Mouse (Mus musculus) CH12.LX (cell line): ENCODE results near the gene Gfpt1. TPM values are rescaled to one million over a fixed set of nuclear protein-coding genes. Genes with fewer than 3 reads are reported as not detected.
A peak's percentile ranks its signal among the peaks of the same experiment; 100 is the strongest.

Source experiments
- DNase-seq: peaks from one replicate; pipeline ENCODE4 v3.0.0-alpha.2; 2013; ENCODE audit errors: extremely low read depth
- H3K27ac ChIP-seq: 2 replicates; pipeline ENCODE4 v1.5.1; 2012; ENCODE audit warnings: low read depth, mild to moderate bottlenecking, control low read depth, moderate library complexity; ENCODE audit not compliant: insufficient read depth
- H3K27me3 ChIP-seq: replicated peaks from 2 replicates; pipeline ENCODE3; 2012; ENCODE audit warnings: inconsistent platforms
- H3K36me3 ChIP-seq, 2 experiments: replicated peaks in 1 of 2; 2 replicates each; pipeline versions ENCODE3 to v1.6.1; 2012; ENCODE audit warnings: inconsistent platforms in 1 of 2, low read length in 1 of 2, mild to moderate bottlenecking in 1 of 2, mixed read lengths in 1 of 2, moderate library complexity in 1 of 2; ENCODE audit not compliant: control insufficient read depth in 1 of 2, insufficient read depth in 1 of 2
- H3K4me1 ChIP-seq, 2 experiments: 2 replicates each; pipeline ENCODE4 v1.6.1; 2012; ENCODE audit warnings: inconsistent platforms in 1 of 2, moderate library complexity in 1 of 2; ENCODE audit not compliant: insufficient read depth in 2 of 2, control insufficient read depth in 1 of 2
- H3K4me2 ChIP-seq: 2 replicates; pipeline ENCODE4 v1.6.1; 2012; ENCODE audit warnings: low read depth, mild to moderate bottlenecking, control low read depth; ENCODE audit not compliant: poor library complexity, insufficient read depth, severe bottlenecking
- H3K4me3 ChIP-seq, 3 experiments: fragments of 150-350 bp in 1 of 3; sonication (generic) in 1 of 3; replicated peaks in 1 of 3; 2 replicates each; pipeline versions ENCODE3 to v1.5.1; 2011 to 2012; ENCODE audit warnings: low read depth in 2 of 3, low read length in 2 of 3, mild to moderate bottlenecking in 2 of 3, moderate library complexity in 2 of 3, control low read depth in 1 of 3, improper control_type of control experiment in 1 of 3, inconsistent platforms in 1 of 3, mixed read lengths in 1 of 3; ENCODE audit not compliant: poor library complexity in 1 of 3
- H3K79me2 ChIP-seq: replicated peaks from 2 replicates; pipeline ENCODE4 v1.6.1; 2012; ENCODE audit warnings: mild to moderate bottlenecking, moderate library complexity; ENCODE audit not compliant: control insufficient read depth, poor library complexity, insufficient read depth, severe bottlenecking; ENCODE audit errors: extremely low read depth
- H3K9ac ChIP-seq: 2 replicates; pipeline ENCODE4 v1.6.1; 2012; ENCODE audit warnings: low read depth, mild to moderate bottlenecking, control low read depth, moderate library complexity; ENCODE audit not compliant: insufficient read depth
- H3K9me3 ChIP-seq: replicated peaks from 2 replicates; pipeline ENCODE3; 2012; ENCODE audit warnings: low read length, inconsistent platforms, mixed read lengths
- E2F4 ChIP-seq: IDR thresholded peaks from 2 replicates; pipeline ENCODE4 v1.6.1; 2011; ENCODE audit warnings: low read depth, low read length, improper control_type of control experiment; ENCODE audit not compliant: insufficient replicate concordance
- ELF1 ChIP-seq: IDR thresholded peaks from 2 replicates; pipeline ENCODE4 v1.6.1; 2014; ENCODE audit warnings: low read depth, mild to moderate bottlenecking, inconsistent platforms, low read length, improper control_type of control experiment
- EP300 ChIP-seq: IDR thresholded peaks from 2 replicates; pipeline ENCODE4 v1.6.1; 2011; ENCODE audit warnings: low read length, improper control_type of control experiment
- GABPA ChIP-seq: IDR thresholded peaks from 2 replicates; pipeline ENCODE4 v1.6.1; 2012; ENCODE audit warnings: low read depth, low read length, improper control_type of control experiment, inconsistent platforms; ENCODE audit not compliant: insufficient replicate concordance
- JUN ChIP-seq: IDR thresholded peaks from 2 replicates; pipeline ENCODE4 v1.6.1; 2011; ENCODE audit warnings: low read depth, mild to moderate bottlenecking, low read length, improper control_type of control experiment, moderate library complexity; ENCODE audit not compliant: insufficient read depth
- KAT2A ChIP-seq: IDR thresholded peaks from 2 replicates; pipeline ENCODE4 v1.6.1; 2012; ENCODE audit warnings: low read length, improper control_type of control experiment, inconsistent platforms; ENCODE audit not compliant: insufficient replicate concordance
- MAFK ChIP-seq: IDR thresholded peaks from 2 replicates; pipeline ENCODE4 v1.6.1; 2011; ENCODE audit warnings: low read length, improper control_type of control experiment; ENCODE audit not compliant: insufficient replicate concordance
- MEF2A ChIP-seq: IDR thresholded peaks from 2 replicates; pipeline ENCODE4 v1.6.1; 2014; ENCODE audit warnings: low read depth, mild to moderate bottlenecking, inconsistent platforms, low read length, improper control_type of control experiment, borderline replicate concordance
- NELFE ChIP-seq: IDR thresholded peaks from 2 replicates; pipeline ENCODE4 v1.6.1; 2011; ENCODE audit warnings: low read depth, low read length, improper control_type of control experiment
- NRF1 ChIP-seq: IDR thresholded peaks from 2 replicates; pipeline ENCODE4 v1.6.1; 2014; ENCODE audit warnings: low read depth, mild to moderate bottlenecking, inconsistent platforms, low read length, improper control_type of control experiment, moderate library complexity
- POLR2A ChIP-seq: IDR thresholded peaks from 2 replicates; pipeline ENCODE4 v1.6.1; 2011; ENCODE audit warnings: low read depth, mild to moderate bottlenecking, improper control_type of control experiment, low read length
- RAD21 ChIP-seq: IDR thresholded peaks from 2 replicates; pipeline ENCODE4 v1.6.1; 2011; ENCODE audit warnings: low read depth, mild to moderate bottlenecking, low read length, improper control_type of control experiment, moderate library complexity
- SIN3A ChIP-seq: IDR thresholded peaks from 2 replicates; pipeline ENCODE4 v1.6.1; 2012; ENCODE audit warnings: low read length, improper control_type of control experiment, inconsistent platforms
- SMC3 ChIP-seq: IDR thresholded peaks from 2 replicates; pipeline ENCODE4 v1.6.1; 2011; ENCODE audit warnings: low read depth, low read length, improper control_type of control experiment
- UBTF ChIP-seq: IDR thresholded peaks from 2 replicates; pipeline ENCODE4 v1.6.1; 2012; ENCODE audit warnings: low read depth, mild to moderate bottlenecking, inconsistent platforms, low read length, improper control_type of control experiment, moderate library complexity
- USF1 ChIP-seq: IDR thresholded peaks from 2 replicates; pipeline ENCODE4 v1.6.1; 2014; ENCODE audit warnings: low read depth, mild to moderate bottlenecking, inconsistent platforms, low read length, improper control_type of control experiment
- ZC3H11A ChIP-seq: IDR thresholded peaks from 2 replicates; pipeline ENCODE4 v1.6.1; 2012; ENCODE audit warnings: low read depth, mild to moderate bottlenecking, inconsistent platforms, low read length, improper control_type of control experiment
- dilution Hi-C: fragments of 300-500 bp; cut with MboI; formaldehyde crosslinking; loops from 2 replicates; pipeline ENCODE4 v1.14.3; 2020; ENCODE audit warnings: low sequenced_read_pairs; ENCODE audit not compliant: extremely low pct_unique_long_range_greater_than_20kb, extremely low pct_ligation_motif_present
- in situ Hi-C: fragments of 300-500 bp; cut with MboI; formaldehyde crosslinking; loops from 3 replicates; pipeline ENCODE4 v1.14.3; 2019; ENCODE audit warnings: low sequenced_read_pairs, low pct_ligation_motif_present, low pct_unique_long_range_greater_than_20kb, mixed read lengths
- polyA plus RNA-seq: library from polyadenylated mRNA; unstranded; fragments of >175 nt; gene quantifications from 2 replicates; pipeline ENCODE4 v1.2.1, GENCODE M21; 2012; ENCODE audit warnings: low read depth; ENCODE audit not compliant: insufficient read length
- total RNA-seq, 2 experiments: library from RNA; depleted of rRNA; stranded (reverse); fragments of 300-350 nt in 1 of 2; fragments of >200 nt in 1 of 2; gene quantifications; 2 replicates each; pipeline ENCODE4 v1.2.3; 2012 to 2014

The Gfpt1 gene
- total and polyA plus RNA-seq, 3 experiments, result 24.9 to 35.3 (median 32.1) TPM

GRCm38 (mm10) chr6:86997360-86997759 is 45.3 kb upstream of the Gfpt1 start:
- Histone ChIP-seq H3K36me3 (peaks cover 19 to 46% of the 10 kb centered on the region in 2 experiments), H3K9ac (no peak overlapping the region), H3K4me2 (no peak overlapping the region), H3K9me3 (no peaks in the 10 kb centered on the region), H3K4me3 (no peak overlapping the region), H3K4me1 (peaks cover 8 to 17% of the 10 kb centered on the region in 2 experiments), H3K79me2 (no peaks in the 10 kb centered on the region), H3K27me3 (no peaks in the 10 kb centered on the region), H3K27ac (no peak overlapping the region)
- dilution Hi-C loops, result no loop called here
- in situ Hi-C loops, result no loop called here
- no peak for DNase-seq
- no peak for TF ChIP-seq RAD21
- TF ChIP-seq ZC3H11A, result no peak
- no peak for TF ChIP-seq UBTF
- TF ChIP-seq E2F4, result no peak
- TF ChIP-seq EP300, result no peak
- TF ChIP-seq NELFE, result no peak
- no peak for TF ChIP-seq MAFK
- TF ChIP-seq USF1, result no peak
- TF ChIP-seq GABPA, result no peak
- no peak for TF ChIP-seq MEF2A
- no peak for TF ChIP-seq SMC3
- TF ChIP-seq NRF1, result no peak
- TF ChIP-seq JUN, result no peak
- TF ChIP-seq, all 38 proteins: peak for 0

GRCm38 (mm10) chr6:87001995-87002394 is 40.7 kb upstream of the Gfpt1 start:
- no peaks in the 10 kb centered on the region for H3K27me3 ChIP-seq
- TF ChIP-seq EP300, result no peak
- TF ChIP-seq ELF1, result no peak
- TF ChIP-seq KAT2A, result no peak
- TF ChIP-seq POLR2A, result no peak
- no peak for TF ChIP-seq SIN3A
- H3K4me2 ChIP-seq, result peak overlapping the region; percentile 52; the same call in 1 of the 2 replicates
- no peak overlapping the region for H3K4me3 ChIP-seq
- H3K9ac ChIP-seq, result no peak overlapping the region
- H3K4me1 ChIP-seq, result peaks cover 6 to 28% of the 10 kb centered on the region in 2 experiments
- dilution Hi-C loops, result no loop called here
- H3K27ac ChIP-seq, result peak overlapping the region; percentile 58
- DNase-seq, result no peak
- peaks cover 6 to 21% of the 10 kb centered on the region in 2 experiments for H3K36me3 ChIP-seq
- H3K9me3 ChIP-seq, result no peaks in the 10 kb centered on the region
- H3K79me2 ChIP-seq, result no peaks in the 10 kb centered on the region
- in situ Hi-C loops, result loop anchor here (10.0 kb wide), 1 partner anchor 187 kb away; no protein-coding TSS in a partner anchor
